Mouse (Mus musculus): ENCODE measurements around the gene Fuz.

GRCm38 (mm10) chr7:44919127-44919526 lies 23.2 kb downstream of the Fuz start:
- TF ChIP-seq POLR2A (IDR thresholded peaks at IDR 0.05; ENCODE audit: extremely low read depth, insufficient read depth, low read length) (no peak), CTCF (IDR thresholded peaks at IDR 0.05; ENCODE audit: low read depth, low read length) (no peak)

All from liver, adult 2 months (tissue).